ENCODE assay signal across 8 mouse cellular contexts in the genomic region with DNA sequence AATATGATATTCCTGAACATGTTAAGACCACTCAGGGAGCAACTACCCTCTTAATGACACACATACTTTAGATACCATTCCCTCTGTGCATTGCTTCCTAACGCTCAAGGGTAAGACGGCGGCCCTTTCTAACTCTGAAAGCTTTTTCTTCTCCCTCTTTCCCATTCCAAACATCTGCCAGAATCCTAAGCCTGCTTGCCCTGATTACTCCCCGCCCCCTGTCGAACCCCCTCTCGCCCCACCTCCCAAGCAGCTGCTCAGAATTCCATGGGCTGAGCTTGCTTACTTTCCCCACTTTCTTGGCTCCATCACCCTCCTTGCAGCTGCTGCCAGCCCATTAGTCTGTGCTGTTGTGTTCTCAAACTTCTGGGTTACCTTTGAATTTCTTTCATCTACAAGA. TPM values are rescaled to one million over a fixed set of nuclear protein-coding genes. Genes with fewer than 3 reads are reported as not detected.
DNase-seq lines count a peak whose midpoint lies in the region; ATAC-seq and TF ChIP-seq lines count a peak whose summit lies in the region.

No protein-coding gene starts in this region.

- TF ChIP-seq CTCF in lung, adult 2 months (IDR thresholded peaks at IDR 0.05; ENCODE audit: insufficient read depth, low read length), result no peak

- no peak overlapping the region for H3K9ac ChIP-seq in forebrain, embryonic 13.5 days
- no peak overlapping the region for H3K9ac ChIP-seq in kidney, embryonic 15.5 days
- no peak overlapping the region for H3K9ac ChIP-seq in stomach, embryonic 16.5 days (ENCODE audit: low read length)

- peak overlapping the region; percentile 52; the same call in 1 of the 2 replicates for H3K27ac ChIP-seq in forebrain, embryonic 13.5 days
- peak overlapping the region; percentile 78 for H3K27ac ChIP-seq in kidney, embryonic 15.5 days
- peak overlapping the region; percentile 68 for H3K27ac ChIP-seq in stomach, embryonic 16.5 days (ENCODE audit: low read length)

- H3K4me3 ChIP-seq in lung, adult 2 months (replicated peaks; ENCODE audit: extremely low read depth, low read depth, low read length), result no peak overlapping the region
- no peak overlapping the region for H3K4me3 ChIP-seq in forebrain, embryonic 13.5 days
- H3K4me3 ChIP-seq in kidney, embryonic 15.5 days (replicated peaks), result no peak overlapping the region
- H3K4me3 ChIP-seq in stomach, embryonic 16.5 days (replicated peaks; ENCODE audit: low read length), result no peak overlapping the region

- peaks cover 6% of the 10 kb centered on the region; the same call in 1 of the 2 replicates for H3K36me3 ChIP-seq in forebrain, embryonic 13.5 days (ENCODE audit: poor library complexity, severe bottlenecking)
- H3K36me3 ChIP-seq in kidney, embryonic 15.5 days, result peaks cover 37% of the 10 kb centered on the region
- peaks cover 11% of the 10 kb centered on the region; the same call in 1 of the 2 replicates for H3K36me3 ChIP-seq in stomach, embryonic 16.5 days (ENCODE audit: control insufficient read depth, insufficient read depth, low read length)

- H3K27me3 ChIP-seq in forebrain, embryonic 13.5 days, result no peaks in the 10 kb centered on the region
- no peaks in the 10 kb centered on the region for H3K27me3 ChIP-seq in kidney, embryonic 15.5 days
- H3K27me3 ChIP-seq in stomach, embryonic 16.5 days (ENCODE audit: control insufficient read depth, insufficient read depth, low read length), result no peaks in the 10 kb centered on the region

- H3K4me2 ChIP-seq in forebrain, embryonic 13.5 days, result no peak overlapping the region
- H3K4me2 ChIP-seq in kidney, embryonic 15.5 days, result peak overlapping the region; percentile 32
- peak overlapping the region; percentile 35 for H3K4me2 ChIP-seq in stomach, embryonic 16.5 days (ENCODE audit: low read depth, low read length)

- WGBS in lung, adult 2 months, result 49% methylated on average over 6 of the region's 6 CpGs
- WGBS in forebrain, embryonic 13.5 days, result 3% methylated on average over 6 of the region's 6 CpGs
- 12% methylated on average over 6 of the region's 6 CpGs for WGBS in kidney, embryonic 15.5 days
- 9% methylated on average over 6 of the region's 6 CpGs for WGBS in stomach, embryonic 16.5 days

- peak; percentile 29 to 59 for DNase-seq in lung, adult 18-20 months
- DNase-seq in lung, adult 2 months, result no peak
- peak; percentile 60 for DNase-seq in lung, postnatal 14 days
- no peak for DNase-seq in ovary, postnatal 36 days (ENCODE audit: low spot score)
- no peak for DNase-seq in adrenal gland, postnatal 4 days (ENCODE audit: low spot score in 2 of 2)

- no peak for TF ChIP-seq POLR2A in lung, adult 2 months (IDR thresholded peaks at IDR 0.05; ENCODE audit: borderline replicate concordance, extremely low read depth, low read depth, low read length)

- peak; percentile 60 for ATAC-seq in forebrain, embryonic 13.5 days
- 0 out of 2 replicates have a peak, but pooled peaks have one; percentile 31 for ATAC-seq in kidney, embryonic 15.5 days (replicated peaks; ENCODE audit: low FRiP score)
- ATAC-seq in stomach, embryonic 16.5 days (ENCODE audit: insufficient read depth, low FRiP score), result peak; percentile 75; the same call in 1 of the 2 replicates

- peaks cover 4% of the 10 kb centered on the region for H3K4me1 ChIP-seq in lung, adult 2 months (ENCODE audit: control insufficient read depth, insufficient read depth, low read length)
- peaks cover 36% of the 10 kb centered on the region for H3K4me1 ChIP-seq in forebrain, embryonic 13.5 days
- peaks cover 39% of the 10 kb centered on the region for H3K4me1 ChIP-seq in kidney, embryonic 15.5 days
- peaks cover 39% of the 10 kb centered on the region for H3K4me1 ChIP-seq in stomach, embryonic 16.5 days (ENCODE audit: control insufficient read depth, insufficient read depth, low read length)

- H3K9me3 ChIP-seq in forebrain, embryonic 13.5 days (replicated peaks), result no peaks in the 10 kb centered on the region
- no peaks in the 10 kb centered on the region for H3K9me3 ChIP-seq in kidney, embryonic 15.5 days (replicated peaks)
- H3K9me3 ChIP-seq in stomach, embryonic 16.5 days (replicated peaks; ENCODE audit: control insufficient read depth, low read length), result no peaks in the 10 kb centered on the region

RNA-seq across cellular contexts. Expression of a gene that starts 23.0 kb away (rescaled TPM):
- polyA plus RNA-seq in lung, adult 2 months (2012; rRNA removed), result 4.0 and 7.4 TPM in 2 replicates
- 12.7 and 13.0 TPM in 2 replicates for polyA plus RNA-seq in forebrain, embryonic 13.5 days (2015; fragmentation: Nextera tagmentation; extraction: Ambion mirVana)
- polyA plus RNA-seq in kidney, embryonic 15.5 days (2015; fragmentation: Nextera tagmentation; extraction: Ambion mirVana), result 36.0 and 39.3 TPM in 2 replicates
- polyA plus RNA-seq in stomach, embryonic 16.5 days (2015; fragmentation: Nextera tagmentation; extraction: Ambion mirVana), result 40.3 and 47.1 TPM in 2 replicates
- 10 to 100 TPM; 31.2 to 35.5 TPM for total RNA-seq in adrenal gland, postnatal 4 days (2021)

RNA-seq across cellular contexts. Expression of a gene that starts 27.2 kb away (rescaled TPM):
- 6.9 and 11.9 TPM in 2 replicates for polyA plus RNA-seq in lung, adult 2 months (2012; rRNA removed)
- polyA plus RNA-seq in forebrain, embryonic 13.5 days (2015; fragmentation: Nextera tagmentation; extraction: Ambion mirVana), result 31.5 and 32.9 TPM in 2 replicates
- polyA plus RNA-seq in kidney, embryonic 15.5 days (2015; fragmentation: Nextera tagmentation; extraction: Ambion mirVana), result 37.5 and 38.5 TPM in 2 replicates
- polyA plus RNA-seq in stomach, embryonic 16.5 days (2015; fragmentation: Nextera tagmentation; extraction: Ambion mirVana), result 24.0 and 31.3 TPM in 2 replicates
- 10 to 100 TPM; 22.1 to 23.4 TPM for total RNA-seq in adrenal gland, postnatal 4 days (2021)

RNA-seq across cellular contexts. Expression of a gene that starts 27.3 kb away (rescaled TPM):
- polyA plus RNA-seq in lung, adult 2 months (2012; rRNA removed), result 2.4 and 3.4 TPM in 2 replicates
- 29.4 and 30.1 TPM in 2 replicates for polyA plus RNA-seq in forebrain, embryonic 13.5 days (2015; fragmentation: Nextera tagmentation; extraction: Ambion mirVana)
- polyA plus RNA-seq in kidney, embryonic 15.5 days (2015; fragmentation: Nextera tagmentation; extraction: Ambion mirVana), result 26.9 and 28.0 TPM in 2 replicates
- polyA plus RNA-seq in stomach, embryonic 16.5 days (2015; fragmentation: Nextera tagmentation; extraction: Ambion mirVana), result 14.1 and 16.0 TPM in 2 replicates
- total RNA-seq in adrenal gland, postnatal 4 days (2021), result 10 to 100 TPM; 11.5 to 12.4 TPM

Comparison
In these comparisons a context has a peak if more than half of its experiments do, and no peak if none do; other contexts are left out.
1. DNase-seq: peak in lung, adult 18-20 months (2 of 2) and lung, postnatal 14 days (single experiment); none in lung, adult 2 months (single experiment), ovary, postnatal 36 days (single experiment) and adrenal gland, postnatal 4 days (0 of 2).
2. Peak in every context shown above with its lines, with median percentiles within 50 percentile points of each other: ATAC-seq and H3K27ac ChIP-seq.